Mouse (Mus musculus): ENCODE measurements around the gene Trio.

Trio gene

DNA sequence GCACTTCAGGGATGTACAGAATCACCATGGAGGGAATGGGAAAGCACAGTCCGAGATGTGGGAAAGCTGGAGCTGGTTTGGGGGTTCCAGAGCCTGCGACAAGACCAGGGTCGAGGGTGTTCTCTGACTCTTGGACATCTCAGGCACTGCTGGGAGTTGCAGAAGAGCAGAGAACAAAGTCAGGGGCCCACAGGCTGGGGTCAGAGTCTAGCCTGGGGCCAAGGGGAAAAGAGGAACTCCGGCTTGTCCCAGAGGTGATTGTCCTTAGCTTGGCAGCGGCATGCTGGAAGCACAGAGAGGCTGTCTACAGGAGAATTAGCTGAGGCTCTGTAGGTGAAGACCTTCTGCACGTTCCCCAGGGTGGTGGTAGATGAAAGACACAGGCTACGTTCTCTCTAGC is 307.0 kb downstream of the Trio start:
- no peak for DNase-seq (ENCODE audit: low spot score)

DNA sequence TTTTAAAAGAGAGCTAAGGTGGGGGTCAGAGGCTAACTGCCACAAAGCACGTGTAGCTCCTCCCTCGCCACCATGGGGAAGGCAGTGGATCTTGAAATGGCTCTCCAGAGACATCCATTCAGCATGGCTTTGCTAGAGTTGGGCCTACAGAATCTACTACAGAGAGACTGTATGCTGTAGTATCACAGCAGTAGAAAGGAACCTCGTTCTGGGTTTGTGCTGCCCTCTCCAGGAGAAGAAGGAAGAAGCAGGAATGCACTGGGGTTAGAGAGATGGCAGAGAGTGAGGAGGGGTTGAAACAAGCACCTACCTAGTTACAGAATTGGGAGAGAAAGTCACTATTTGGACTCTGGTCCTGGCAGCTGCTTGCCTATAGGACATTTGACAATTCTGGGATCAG is 310.3 kb downstream of the Trio start:
- DNase-seq (ENCODE audit: low spot score) = no peak

DNA sequence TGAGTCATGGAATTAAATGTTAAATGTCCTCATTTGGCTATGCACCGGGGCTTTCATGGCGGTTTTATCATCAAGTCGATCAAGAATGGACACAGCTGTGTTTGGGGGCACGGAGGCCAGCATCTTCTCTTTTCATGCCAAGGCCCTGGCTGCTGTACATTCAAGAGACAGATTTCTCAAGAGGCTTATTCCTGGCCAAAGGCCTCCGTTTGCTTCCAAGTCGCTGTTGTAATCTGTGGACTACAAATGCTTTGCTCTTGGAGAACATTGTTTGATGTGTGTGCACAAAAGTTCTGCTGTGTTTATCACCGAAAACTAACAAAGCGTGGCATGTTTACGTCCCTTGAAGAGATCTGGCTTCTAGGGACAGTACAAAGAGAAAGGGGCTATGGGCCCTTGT is 314.9 kb downstream of the Trio start:
- DNase-seq (ENCODE audit: low spot score) = no peak

DNA sequence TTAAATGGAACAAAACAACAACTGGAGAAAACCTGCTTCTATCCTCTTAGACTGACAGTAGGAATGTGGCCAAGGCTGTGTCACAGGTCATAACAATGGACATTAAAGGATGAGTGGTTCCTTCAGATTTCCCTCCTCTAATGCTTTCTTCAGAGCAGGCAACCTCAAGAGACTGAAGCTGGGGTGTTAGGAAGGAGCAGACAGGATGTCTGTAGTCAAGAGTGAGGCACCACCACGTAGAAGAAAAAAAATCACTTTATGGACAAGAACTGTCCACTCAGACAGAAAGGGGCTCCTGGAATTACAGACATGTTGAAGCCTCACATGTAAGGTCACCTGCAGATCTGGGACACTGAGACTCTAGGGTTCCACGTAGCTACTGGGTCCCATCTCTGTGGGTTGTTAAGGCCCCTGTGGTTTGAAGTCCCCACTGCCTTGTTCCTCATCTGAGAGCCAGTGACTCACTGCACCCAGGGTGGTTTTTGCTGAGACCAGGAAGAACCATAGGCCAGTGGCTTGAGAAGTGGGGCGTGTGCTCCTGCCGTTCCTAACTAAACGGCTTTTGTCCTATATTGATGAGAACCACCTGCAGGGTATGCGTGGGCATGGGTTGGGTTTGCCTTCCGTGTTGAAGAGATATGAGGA is 316.6 kb downstream of the Trio start:
- DNase-seq (ENCODE audit: low spot score) = no peak

DNA sequence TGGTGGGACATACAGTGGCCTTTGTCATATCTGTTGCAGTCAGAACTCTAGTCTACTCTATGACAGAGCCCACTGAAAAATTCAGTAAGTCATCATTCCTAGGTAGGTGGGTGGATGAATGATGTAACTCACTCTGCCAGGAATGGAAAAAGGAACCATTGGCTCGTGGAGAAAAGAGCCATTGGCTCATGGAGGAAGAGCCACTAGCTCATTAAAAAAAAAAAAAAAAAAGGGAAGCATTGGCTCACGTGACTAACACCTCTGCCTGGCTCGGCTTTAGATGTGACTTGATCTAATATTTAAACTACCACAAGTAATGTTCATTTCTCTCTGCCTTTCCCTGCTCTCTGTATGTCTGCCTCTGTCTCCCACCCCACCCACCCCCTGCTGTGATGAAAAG is 317.1 kb downstream of the Trio start:
- DNase-seq (ENCODE audit: low spot score) = no peak

DNA sequence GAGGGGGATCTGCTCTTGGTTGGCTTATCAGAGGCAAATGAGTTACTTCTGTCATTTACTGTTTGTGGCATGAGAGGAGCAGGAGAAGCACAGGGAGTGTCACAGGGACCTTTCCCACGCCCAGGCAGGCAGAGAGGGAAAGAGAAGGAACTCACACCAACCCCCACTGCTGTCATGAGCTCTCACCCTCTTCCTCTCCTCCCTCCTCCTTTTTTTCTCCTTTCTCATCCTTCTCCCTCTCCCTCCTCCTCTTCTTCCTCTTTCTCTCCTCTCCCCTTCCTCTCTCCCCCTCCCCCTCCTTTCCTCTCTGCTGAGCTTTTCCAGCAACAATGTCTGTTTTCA is 322.7 kb downstream of the Trio start:
- no peak for DNase-seq (ENCODE audit: low spot score)

DNA sequence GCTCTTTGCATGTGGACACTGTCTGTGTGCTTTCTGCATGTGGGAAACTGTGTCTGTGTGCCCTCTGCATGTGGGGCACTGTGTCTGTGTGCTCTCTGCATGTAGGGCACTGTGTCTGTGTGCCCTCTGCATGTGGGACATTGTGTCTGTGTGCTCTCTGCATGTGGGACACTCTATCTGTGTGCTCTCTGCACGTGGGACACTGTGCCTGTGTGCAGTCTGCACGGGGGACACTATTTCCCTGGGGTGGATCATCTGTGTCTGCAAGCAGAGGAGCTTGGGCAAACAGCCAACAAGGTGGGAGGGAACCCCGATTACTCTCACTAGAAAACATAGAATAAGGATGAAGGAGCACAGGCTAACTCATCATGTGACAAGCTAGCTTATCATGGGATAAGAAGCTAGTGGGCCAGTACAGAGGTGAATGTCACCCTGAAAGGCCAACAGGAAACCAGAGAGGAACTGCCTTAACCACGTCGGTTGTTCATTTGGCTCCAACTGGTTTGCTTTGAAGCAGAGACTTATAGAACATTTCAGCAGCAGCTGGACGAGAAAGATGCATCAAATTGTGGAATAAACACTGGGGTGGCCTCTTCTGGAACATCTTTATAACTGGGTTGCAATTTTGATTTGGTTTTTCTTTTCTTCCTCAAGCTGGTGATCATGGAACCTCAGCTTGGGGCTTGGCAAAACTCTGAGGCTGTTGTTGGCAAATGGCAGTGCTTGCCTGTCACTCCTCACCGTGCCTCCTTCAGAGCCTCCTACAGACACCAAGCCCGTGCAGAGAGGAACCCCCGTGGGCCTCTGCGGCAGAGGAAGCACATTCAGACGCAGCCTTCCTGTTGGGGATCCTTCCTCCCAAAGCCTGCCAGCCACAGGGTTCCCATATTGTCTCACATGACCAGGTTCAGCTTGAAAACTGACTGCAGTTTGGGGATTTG is 323.3 kb downstream of the Trio start:
- no peak for DNase-seq (ENCODE audit: low spot score)

DNA sequence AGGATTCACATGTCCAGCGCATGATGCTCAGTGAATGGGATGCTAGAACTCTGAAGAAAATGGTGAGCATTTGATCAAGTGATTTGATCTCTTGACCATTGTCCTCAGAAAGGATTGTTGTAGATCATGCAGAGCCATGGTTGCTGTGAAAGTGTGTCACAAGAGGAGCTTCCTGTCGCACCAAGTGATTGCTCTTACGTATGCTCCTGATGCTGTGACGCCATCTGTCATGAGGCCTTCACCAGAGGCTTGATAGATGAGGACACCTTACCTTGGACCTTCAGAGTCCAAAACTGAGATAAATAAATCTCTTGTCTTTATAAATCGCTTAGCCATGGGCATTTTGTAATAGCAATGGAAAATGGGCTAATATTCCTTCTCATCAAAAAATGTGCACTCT is 328.0 kb downstream of the Trio start:
- no peak for DNase-seq (ENCODE audit: low spot score)

DNA sequence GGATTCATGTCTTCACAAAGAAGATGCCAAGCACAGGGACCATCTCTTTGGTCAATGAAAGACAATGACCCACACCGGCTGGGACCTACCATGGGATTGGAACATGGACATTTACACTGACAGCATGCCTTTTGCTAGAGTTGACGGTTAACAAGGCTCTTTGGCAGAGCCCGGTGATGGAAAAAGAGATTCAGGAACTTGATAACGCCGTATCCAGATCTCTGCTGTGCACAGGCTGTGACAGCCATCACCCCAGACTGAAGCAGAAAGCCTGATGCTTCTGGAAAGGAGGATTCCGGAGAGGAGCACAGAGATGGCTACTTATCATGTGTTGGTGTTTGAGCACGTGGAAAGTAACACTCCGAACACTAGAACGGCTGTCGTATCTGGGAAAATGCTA is 332.4 kb downstream of the Trio start:
- DNase-seq (ENCODE audit: low spot score) = no peak

DNA sequence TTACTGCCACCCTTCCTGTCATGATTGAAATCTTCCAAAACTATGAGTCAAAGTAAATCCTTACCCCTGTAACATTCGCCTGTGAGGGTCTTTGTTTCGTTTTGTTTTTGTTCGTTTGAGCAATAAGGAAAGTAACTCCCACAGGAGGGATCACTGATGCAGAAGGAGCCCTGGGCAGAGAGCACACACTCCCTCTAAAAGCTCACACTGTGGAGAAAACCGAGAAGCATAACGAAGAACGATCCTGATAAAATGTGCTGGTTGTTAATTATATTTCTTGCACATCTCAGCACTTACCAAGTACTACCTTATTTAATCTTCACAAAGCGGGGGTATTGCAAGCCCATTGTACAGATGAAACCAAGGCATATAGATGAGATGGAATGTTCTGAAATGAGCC is 333.5 kb downstream of the Trio start:
- no peak for DNase-seq (ENCODE audit: low spot score)

DNA sequence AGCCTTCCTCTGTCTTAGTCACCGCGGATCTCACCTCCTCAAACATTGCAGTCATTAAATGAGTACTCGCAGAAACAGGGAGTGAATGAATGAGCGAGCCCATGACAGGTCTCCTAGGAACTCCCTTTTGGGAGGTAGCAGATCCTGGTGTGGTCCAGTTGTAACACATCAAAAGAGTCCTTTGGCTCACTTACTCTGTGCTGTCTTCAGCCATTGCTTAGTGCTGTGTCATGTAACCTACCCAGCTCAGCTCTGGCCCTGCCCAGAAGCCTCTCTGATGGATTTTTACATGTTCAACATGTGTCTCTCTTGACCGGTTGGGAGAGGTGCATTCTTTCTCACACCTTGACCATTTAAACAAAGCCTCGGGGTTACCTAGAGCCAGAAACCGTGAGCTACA is 334.4 kb downstream of the Trio start:
- DNase-seq (ENCODE audit: low spot score) = no peak

DNA sequence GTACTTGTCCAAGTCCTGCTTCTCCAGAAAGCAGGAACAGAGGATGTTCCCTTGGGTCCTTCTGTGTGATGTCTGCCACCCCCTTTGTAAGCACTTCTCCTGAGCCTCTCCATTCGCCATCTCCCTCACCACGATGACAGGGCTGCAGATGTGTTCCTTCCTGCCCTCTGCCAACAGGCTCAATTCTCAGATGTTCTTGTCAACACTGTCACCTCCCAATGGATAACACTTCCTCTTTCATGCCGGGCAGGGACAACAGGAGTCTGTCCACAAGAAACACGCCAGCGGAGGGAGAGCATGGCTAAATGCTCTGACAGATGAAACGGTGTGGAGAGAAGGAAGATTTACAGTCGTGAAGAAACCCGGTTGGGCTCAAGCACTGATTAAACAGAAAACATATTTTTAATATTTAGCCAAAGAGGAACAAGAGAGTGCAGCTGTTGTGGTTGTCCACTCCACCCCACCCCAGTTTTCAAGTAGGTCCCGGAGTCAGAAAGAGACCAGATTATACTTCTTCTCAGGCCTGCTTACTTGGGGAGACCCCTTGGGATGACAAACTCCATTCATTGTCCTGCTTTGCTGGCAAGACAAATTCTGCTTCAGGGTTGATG is 337.5 kb downstream of the Trio start:
- DNase-seq (ENCODE audit: low spot score) = no peak

DNA sequence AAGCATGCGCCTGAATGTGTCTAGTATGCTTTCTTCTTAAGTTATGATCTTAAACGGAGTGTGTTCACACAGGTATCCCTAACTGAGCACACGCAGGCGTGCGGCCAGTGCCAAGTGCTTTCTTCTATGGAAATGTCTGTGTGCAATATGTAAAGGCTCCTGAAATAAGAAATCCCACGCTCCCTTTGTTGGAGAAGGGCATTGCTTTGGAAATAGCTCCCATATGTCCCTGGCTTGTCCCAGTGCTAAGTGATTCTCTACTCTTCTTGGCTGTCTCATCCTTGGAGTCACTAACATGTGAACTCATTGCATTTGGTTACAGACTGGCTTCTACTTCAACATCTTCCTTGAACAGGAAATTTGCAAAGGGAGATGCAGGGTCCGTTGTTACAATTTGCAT is 340.8 kb downstream of the Trio start:
- DNase-seq (ENCODE audit: low spot score) = no peak

DNA sequence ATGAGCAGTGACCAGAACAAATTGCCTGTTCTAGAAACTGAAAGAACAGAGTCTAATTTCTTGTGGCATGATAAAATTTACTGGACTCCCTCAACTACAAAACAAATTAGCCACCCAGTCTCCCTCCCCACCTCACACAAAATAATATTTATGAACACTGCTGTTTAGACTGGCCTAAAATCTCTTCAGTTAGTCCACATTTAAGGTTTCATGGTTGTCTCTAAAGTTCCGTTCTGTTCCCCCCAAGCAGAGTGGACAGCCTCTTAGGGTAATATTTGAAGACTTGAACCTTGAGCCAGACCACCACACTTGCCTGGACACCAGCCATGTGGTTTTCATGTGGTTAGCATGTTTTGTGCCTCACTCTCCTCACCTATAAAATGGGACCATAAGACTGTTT is 342.4 kb downstream of the Trio start:
- no peak for DNase-seq (ENCODE audit: low spot score)

DNA sequence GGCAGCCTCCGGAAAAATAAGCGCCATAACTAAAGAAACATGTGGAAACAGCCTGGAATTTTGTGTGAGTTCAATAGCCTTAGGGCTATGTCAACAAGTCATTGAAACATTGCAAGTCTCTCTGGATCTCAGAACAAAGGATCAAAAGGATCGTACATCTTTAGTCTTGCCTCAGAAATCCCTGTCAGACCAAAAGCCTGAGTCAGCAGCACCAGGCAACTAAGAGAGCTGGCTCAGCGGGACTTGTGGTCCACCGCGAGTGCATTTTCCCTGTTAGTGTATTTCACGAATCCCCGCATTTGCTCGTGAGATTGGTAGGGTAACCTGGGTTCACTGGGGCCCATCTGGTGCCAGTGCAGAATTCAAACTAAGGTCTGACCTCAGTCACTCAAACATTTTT is 343.0 kb downstream of the Trio start:
- no peak for DNase-seq (ENCODE audit: low spot score)

DNA sequence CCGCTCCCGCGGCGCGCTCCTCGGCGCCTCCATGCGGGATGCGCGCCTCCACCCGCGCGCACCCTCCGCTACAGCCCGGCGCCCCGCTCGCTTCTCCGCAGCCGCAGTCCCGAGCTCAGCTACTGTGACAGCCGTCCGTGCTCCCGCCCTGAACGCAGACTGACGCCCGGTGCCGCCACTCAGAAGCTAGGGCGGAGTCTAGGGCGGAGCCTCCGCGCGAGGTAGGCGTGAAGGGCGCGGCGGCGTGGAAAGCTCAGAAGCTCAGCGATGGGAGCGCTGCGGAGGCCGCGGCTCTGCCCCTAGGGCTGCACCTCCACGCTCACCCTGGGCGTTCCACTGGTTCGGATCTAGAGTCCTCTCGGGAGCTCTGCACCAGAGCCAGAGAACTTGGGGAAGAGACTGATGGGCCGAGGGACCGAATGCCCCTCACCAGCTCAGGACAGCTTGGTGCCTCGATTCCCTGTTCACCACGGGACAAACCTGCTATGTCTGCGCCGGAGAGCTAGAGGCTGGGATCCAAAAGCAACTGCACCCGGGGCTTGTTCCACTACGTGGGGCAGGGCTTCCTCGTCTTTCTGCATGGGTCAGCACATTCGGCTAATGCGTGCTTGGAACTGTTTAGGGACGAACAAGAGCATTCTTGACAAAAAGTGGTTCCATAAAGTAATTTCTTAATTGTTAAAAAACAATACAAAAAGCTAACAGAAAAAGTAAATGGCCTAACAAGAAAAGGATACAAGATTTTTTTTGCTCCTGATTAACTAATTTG is 344.0 kb downstream of the Trio start, which contains the start of gene Otulinl:
Gene Otulinl (minus strand): TSS at position 161 of the 769 bp plus-strand sequence.
- DNase-seq (ENCODE audit: low spot score) = peak; percentile 89

DNA sequence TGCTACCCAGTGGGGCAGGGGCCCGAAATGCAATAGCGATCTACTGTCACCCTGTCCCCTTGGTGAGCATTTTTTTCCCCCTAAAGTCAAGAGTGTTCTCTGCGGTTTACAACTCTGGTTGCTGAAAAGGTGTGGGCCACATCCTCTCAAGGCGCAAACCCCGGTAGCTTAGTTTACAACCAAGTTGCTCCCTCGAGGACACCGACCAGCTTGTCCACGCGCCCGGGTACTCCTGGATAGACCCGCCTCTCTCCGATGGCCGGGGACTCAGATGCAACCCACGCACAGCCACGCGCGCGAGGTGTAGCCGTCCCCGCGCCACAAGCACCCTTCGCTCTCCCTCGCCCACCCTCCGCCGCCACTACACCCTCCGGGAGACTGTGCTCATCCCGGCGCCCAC is 344.7 kb downstream of the Trio start:
- DNase-seq (ENCODE audit: low spot score) = no peak

Data from testis, postnatal 14 days (tissue).